Mouse (Mus musculus): ENCODE data around the gene Klhl10. TPM values are rescaled to one million over a fixed set of nuclear protein-coding genes. Genes with fewer than 3 reads are reported as not detected.

The Klhl10 gene
- polyA plus RNA-seq, 1 experiment from 2014 or later, result 0.68 TPM

GRCm38 (mm10) chr11:100398517-100398916 is 43.2 kb upstream of the Klhl10 start:
- no peak for ATAC-seq (ENCODE audit: low FRiP score, low TSS enrichment)
- WGBS, result 90% methylated on average over 7 of the region's 7 CpGs
- no peak overlapping the region for H3K4me2 ChIP-seq (replicated peaks; ENCODE audit: low read depth, low read length)
- H3K27me3 ChIP-seq (ENCODE audit: control insufficient read depth, insufficient read depth, low read length), result no peaks in the 10 kb centered on the region
- no peak overlapping the region for H3K4me3 ChIP-seq (ENCODE audit: low read length)
- H3K9ac ChIP-seq (ENCODE audit: low read depth, low read length), result no peak overlapping the region
- no peaks in the 10 kb centered on the region for H3K9me3 ChIP-seq (ENCODE audit: control insufficient read depth, low read length)
- H3K36me3 ChIP-seq (ENCODE audit: control insufficient read depth, insufficient read depth, low read length), result no peaks in the 10 kb centered on the region
- H3K4me1 ChIP-seq (ENCODE audit: control insufficient read depth, insufficient read depth, low read length), result peaks cover 25% of the 10 kb centered on the region
- no peak overlapping the region for H3K27ac ChIP-seq (ENCODE audit: low read depth, low read length)

GRCm38 (mm10) chr11:100399320-100399719 is 42.4 kb upstream of the Klhl10 start:
- H3K36me3 ChIP-seq (ENCODE audit: control insufficient read depth, insufficient read depth, low read length), result no peaks in the 10 kb centered on the region
- ATAC-seq (ENCODE audit: low FRiP score, low TSS enrichment), result no peak
- H3K27ac ChIP-seq (ENCODE audit: low read depth, low read length), result no peak overlapping the region
- no peak overlapping the region for H3K4me2 ChIP-seq (replicated peaks; ENCODE audit: low read depth, low read length)
- H3K27me3 ChIP-seq (ENCODE audit: control insufficient read depth, insufficient read depth, low read length), result no peaks in the 10 kb centered on the region
- no peak overlapping the region for H3K9ac ChIP-seq (ENCODE audit: low read depth, low read length)
- H3K4me3 ChIP-seq (ENCODE audit: low read length), result no peak overlapping the region
- peaks cover 30% of the 10 kb centered on the region for H3K4me1 ChIP-seq (ENCODE audit: control insufficient read depth, insufficient read depth, low read length)
- WGBS, result 68% methylated on average over 9 of the region's 9 CpGs
- no peaks in the 10 kb centered on the region for H3K9me3 ChIP-seq (ENCODE audit: control insufficient read depth, low read length)

- H3K4me2 ChIP-seq (replicated peaks; ENCODE audit: low read depth, low read length), result no peak overlapping the region
- no peaks in the 10 kb centered on the region for H3K36me3 ChIP-seq (ENCODE audit: control insufficient read depth, insufficient read depth, low read length)
- H3K9ac ChIP-seq (ENCODE audit: low read depth, low read length), result no peak overlapping the region
- H3K9me3 ChIP-seq (ENCODE audit: control insufficient read depth, low read length), result no peaks in the 10 kb centered on the region
- WGBS, result 84% methylated on average over 12 of the region's 12 CpGs
- no peaks in the 10 kb centered on the region for H3K27me3 ChIP-seq (ENCODE audit: control insufficient read depth, insufficient read depth, low read length)
- no peak overlapping the region for H3K27ac ChIP-seq (ENCODE audit: low read depth, low read length)
- ATAC-seq (ENCODE audit: low FRiP score, low TSS enrichment), result no peak
- H3K4me3 ChIP-seq (ENCODE audit: low read length), result no peak overlapping the region
- peaks cover 24% of the 10 kb centered on the region for H3K4me1 ChIP-seq (ENCODE audit: control insufficient read depth, insufficient read depth, low read length)
Measured at GRCm38 (mm10) chr11:100399727-100400538, 41.8 kb upstream of the Klhl10 start.

GRCm38 (mm10) chr11:100400842-100401241 is 40.9 kb upstream of the Klhl10 start:
- no peaks in the 10 kb centered on the region for H3K27me3 ChIP-seq (ENCODE audit: control insufficient read depth, insufficient read depth, low read length)
- H3K36me3 ChIP-seq (ENCODE audit: control insufficient read depth, insufficient read depth, low read length), result no peaks in the 10 kb centered on the region
- H3K9me3 ChIP-seq (ENCODE audit: control insufficient read depth, low read length), result no peaks in the 10 kb centered on the region
- no peak overlapping the region for H3K4me2 ChIP-seq (replicated peaks; ENCODE audit: low read depth, low read length)
- ATAC-seq (ENCODE audit: low FRiP score, low TSS enrichment), result no peak
- WGBS, result 61% methylated on average over 6 of the region's 6 CpGs
- no peak overlapping the region for H3K4me3 ChIP-seq (ENCODE audit: low read length)
- no peak overlapping the region for H3K9ac ChIP-seq (ENCODE audit: low read depth, low read length)
- no peak overlapping the region for H3K27ac ChIP-seq (ENCODE audit: low read depth, low read length)
- peaks cover 17% of the 10 kb centered on the region for H3K4me1 ChIP-seq (ENCODE audit: control insufficient read depth, insufficient read depth, low read length)

GRCm38 (mm10) chr11:100402240-100402639 is 39.5 kb upstream of the Klhl10 start:
- Histone ChIP-seq H3K4me3 (ENCODE audit: low read length) (no peak overlapping the region), H3K4me1 (ENCODE audit: control insufficient read depth, insufficient read depth, low read length) (peaks cover 17% of the 10 kb centered on the region), H3K36me3 (ENCODE audit: control insufficient read depth, insufficient read depth, low read length) (peaks cover 3% of the 10 kb centered on the region; the same call in 1 of the 2 replicates), H3K9me3 (ENCODE audit: control insufficient read depth, low read length) (no peaks in the 10 kb centered on the region), H3K4me2 (replicated peaks; ENCODE audit: low read depth, low read length) (no peak overlapping the region), H3K27me3 (ENCODE audit: control insufficient read depth, insufficient read depth, low read length) (no peaks in the 10 kb centered on the region), H3K27ac (ENCODE audit: low read depth, low read length) (no peak overlapping the region), H3K9ac (ENCODE audit: low read depth, low read length) (no peak overlapping the region)
- ATAC-seq (ENCODE audit: low FRiP score, low TSS enrichment), result no peak
- WGBS, result 22% methylated on average over 6 of the region's 6 CpGs

GRCm38 (mm10) chr11:100402682-100403081 is 39.0 kb upstream of the Klhl10 start:
- no peak overlapping the region for H3K4me3 ChIP-seq (ENCODE audit: low read length)
- H3K27me3 ChIP-seq (ENCODE audit: control insufficient read depth, insufficient read depth, low read length), result no peaks in the 10 kb centered on the region
- ATAC-seq (ENCODE audit: low FRiP score, low TSS enrichment), result no peak
- no peak overlapping the region for H3K27ac ChIP-seq (ENCODE audit: low read depth, low read length)
- peaks cover 4% of the 10 kb centered on the region; the same call in 1 of the 2 replicates for H3K36me3 ChIP-seq (ENCODE audit: control insufficient read depth, insufficient read depth, low read length)
- no peak overlapping the region for H3K9ac ChIP-seq (ENCODE audit: low read depth, low read length)
- H3K4me2 ChIP-seq (replicated peaks; ENCODE audit: low read depth, low read length), result no peak overlapping the region
- WGBS, result 52% methylated on average over 2 of the region's 2 CpGs
- no peaks in the 10 kb centered on the region for H3K9me3 ChIP-seq (ENCODE audit: control insufficient read depth, low read length)
- H3K4me1 ChIP-seq (ENCODE audit: control insufficient read depth, insufficient read depth, low read length), result peaks cover 17% of the 10 kb centered on the region

GRCm38 (mm10) chr11:100403445-100404134 is 38.1 kb upstream of the Klhl10 start:
- Histone ChIP-seq H3K36me3 (ENCODE audit: control insufficient read depth, insufficient read depth, low read length) (peaks cover 8% of the 10 kb centered on the region), H3K27ac (ENCODE audit: low read depth, low read length) (no peak overlapping the region), H3K4me3 (ENCODE audit: low read length) (no peak overlapping the region), H3K4me1 (ENCODE audit: control insufficient read depth, insufficient read depth, low read length) (peaks cover 17% of the 10 kb centered on the region), H3K9ac (ENCODE audit: low read depth, low read length) (no peak overlapping the region), H3K27me3 (ENCODE audit: control insufficient read depth, insufficient read depth, low read length) (no peaks in the 10 kb centered on the region), H3K4me2 (replicated peaks; ENCODE audit: low read depth, low read length) (no peak overlapping the region), H3K9me3 (ENCODE audit: control insufficient read depth, low read length) (no peaks in the 10 kb centered on the region)
- WGBS, result 44% methylated on average over 10 of the region's 10 CpGs
- ATAC-seq (ENCODE audit: low FRiP score, low TSS enrichment), result no peak

GRCm38 (mm10) chr11:100404456-100405074 is 37.2 kb upstream of the Klhl10 start:
- H3K36me3 ChIP-seq (ENCODE audit: control insufficient read depth, insufficient read depth, low read length), result peaks cover 14% of the 10 kb centered on the region
- H3K9me3 ChIP-seq (ENCODE audit: control insufficient read depth, low read length), result no peaks in the 10 kb centered on the region
- 95% methylated on average over 3 of the region's 3 CpGs for WGBS
- H3K27me3 ChIP-seq (ENCODE audit: control insufficient read depth, insufficient read depth, low read length), result no peaks in the 10 kb centered on the region
- no peak overlapping the region for H3K9ac ChIP-seq (ENCODE audit: low read depth, low read length)
- no peak overlapping the region for H3K4me2 ChIP-seq (replicated peaks; ENCODE audit: low read depth, low read length)
- peaks cover 17% of the 10 kb centered on the region for H3K4me1 ChIP-seq (ENCODE audit: control insufficient read depth, insufficient read depth, low read length)
- no peak overlapping the region for H3K27ac ChIP-seq (ENCODE audit: low read depth, low read length)
- no peak overlapping the region for H3K4me3 ChIP-seq (ENCODE audit: low read length)
- ATAC-seq (ENCODE audit: low FRiP score, low TSS enrichment), result no peak

- no peak overlapping the region for H3K4me3 ChIP-seq (ENCODE audit: low read length)
- H3K27me3 ChIP-seq (ENCODE audit: control insufficient read depth, insufficient read depth, low read length), result no peaks in the 10 kb centered on the region
- H3K4me2 ChIP-seq (replicated peaks; ENCODE audit: low read depth, low read length), result no peak overlapping the region
- peaks cover 29% of the 10 kb centered on the region for H3K36me3 ChIP-seq (ENCODE audit: control insufficient read depth, insufficient read depth, low read length)
- ATAC-seq (ENCODE audit: low FRiP score, low TSS enrichment), result no peak
- H3K4me1 ChIP-seq (ENCODE audit: control insufficient read depth, insufficient read depth, low read length), result peaks cover 17% of the 10 kb centered on the region
- H3K9me3 ChIP-seq (ENCODE audit: control insufficient read depth, low read length), result no peaks in the 10 kb centered on the region
- H3K9ac ChIP-seq (ENCODE audit: low read depth, low read length), result no peak overlapping the region
- H3K27ac ChIP-seq (ENCODE audit: low read depth, low read length), result no peak overlapping the region
- WGBS, result 88% methylated on average over 8 of the region's 8 CpGs
Measured at GRCm38 (mm10) chr11:100406273-100406672, 35.4 kb upstream of the Klhl10 start.

All from kidney, embryonic 14.5 days (tissue).